Mouse (Mus musculus) limb, embryonic 13.5 days (tissue): ENCODE data around the gene Pccb. TPM values are rescaled to one million over a fixed set of nuclear protein-coding genes. Genes with fewer than 3 reads are reported as not detected.

Experiments
- ATAC-seq: fragments of 200-750 bp; cut with Nextera tagmentation; 2 replicates; pipeline ENCODE4 v1.8.0; 2017; ENCODE audit warnings: low read depth, moderate number of reproducible peaks, moderate TSS enrichment; ENCODE audit not compliant: low FRiP score
- H3K27ac ChIP-seq: fragments of 300-500 bp; sonication (generic); 2 replicates; pipeline ENCODE4 v1.5.1; 2015; ENCODE audit warnings: inconsistent platforms, mild to moderate bottlenecking, moderate library complexity
- H3K27me3 ChIP-seq: fragments of 300-500 bp; sonication (generic); 2 replicates; pipeline ENCODE4 v1.6.1; 2015; ENCODE audit warnings: mild to moderate bottlenecking, inconsistent platforms
- H3K36me3 ChIP-seq: fragments of 300-500 bp; sonication (generic); 2 replicates; pipeline ENCODE4 v1.6.1; 2015; ENCODE audit warnings: inconsistent platforms, mild to moderate bottlenecking, moderate library complexity
- H3K4me1 ChIP-seq: fragments of 300-500 bp; sonication (generic); 2 replicates; pipeline ENCODE4 v1.6.1; 2015; ENCODE audit warnings: inconsistent platforms
- H3K4me2 ChIP-seq: fragments of 300-500 bp; sonication (generic); replicated peaks from 2 replicates; pipeline ENCODE4 v1.6.1; 2015; ENCODE audit warnings: inconsistent platforms, mild to moderate bottlenecking, moderate library complexity
- H3K4me3 ChIP-seq: fragments of 300-500 bp; sonication (generic); 2 replicates; pipeline ENCODE4 v1.5.1; 2015; ENCODE audit warnings: moderate library complexity, mild to moderate bottlenecking, inconsistent platforms
- H3K9ac ChIP-seq: fragments of 300-500 bp; sonication (generic); 2 replicates; pipeline ENCODE4 v1.6.1; 2015; ENCODE audit warnings: mild to moderate bottlenecking, inconsistent platforms
- H3K9me3 ChIP-seq: fragments of 300-500 bp; sonication (generic); 2 replicates; pipeline ENCODE4 v1.6.1; 2016; ENCODE audit warnings: inconsistent platforms
- WGBS: fragments of 180-500 bp; shearing (Covaris S2); methylation state at CpG from one replicate; pipeline ENCODE4 v1.1.7; 2015; 5-methylcytosine and 5-hydroxymethylcytosine counted together
- polyA plus RNA-seq: library from polyadenylated mRNA; unstranded; fragments of >200 nt; fragmentation: Nextera tagmentation; extraction: Ambion mirVana; gene quantifications from 2 replicates; pipeline ENCODE4 v1.2.1, GENCODE M21; 2015

Gene Pccb
- polyA plus RNA-seq = 26.1 and 29.6 TPM in 2 replicates

GRCm38 (mm10) chr9:101034448-101035098, at the start of gene Pccb:
Gene Pccb, minus strand, starts transcription at chr9:101034898.
- Histone ChIP-seq H3K27ac (peak within 1 kb of the TSS; percentile 97), H3K27me3 (no peaks in the 10 kb centered on the region), H3K4me1 (peaks cover 12% of the 10 kb centered on the region), H3K4me3 (peak within 1 kb of the TSS; percentile 56), H3K9me3 (no peaks in the 10 kb centered on the region), H3K9ac (peak within 1 kb of the TSS; percentile 77), H3K4me2 (peak within 1 kb of the TSS; percentile 69), H3K36me3 (peaks cover 6% of the 10 kb centered on the region; the same call in 1 of the 2 replicates)
- ATAC-seq = peak; percentile 99
- under 1% methylated on average over 56 of the region's 61 CpGs for WGBS

GRCm38 (mm10) chr9:101083728-101084127, 49.0 kb upstream of the Pccb start:
- WGBS = 83% methylated on average over 3 of the region's 3 CpGs
- Histone ChIP-seq H3K27me3 (no peaks in the 10 kb centered on the region), H3K4me3 (no peak overlapping the region), H3K4me2 (no peak overlapping the region), H3K9ac (no peak overlapping the region), H3K27ac (no peak overlapping the region), H3K9me3 (no peaks in the 10 kb centered on the region), H3K36me3 (peaks cover 15% of the 10 kb centered on the region), H3K4me1 (peaks cover 17% of the 10 kb centered on the region)
- ATAC-seq = no peak

GRCm38 (mm10) chr9:101080046-101080685, 45.5 kb upstream of the Pccb start:
- no peaks in the 10 kb centered on the region for H3K27me3 ChIP-seq
- no peak for ATAC-seq
- H3K27ac ChIP-seq = no peak overlapping the region
- peaks cover 34% of the 10 kb centered on the region for H3K4me1 ChIP-seq
- H3K9me3 ChIP-seq = no peaks in the 10 kb centered on the region
- H3K36me3 ChIP-seq = peaks cover 15% of the 10 kb centered on the region
- H3K9ac ChIP-seq = no peak overlapping the region
- no peak overlapping the region for H3K4me3 ChIP-seq
- 63% methylated on average over 3 of the region's 3 CpGs for WGBS
- peak overlapping the region; percentile 53; the same call in 1 of the 2 replicates for H3K4me2 ChIP-seq

GRCm38 (mm10) chr9:101078579-101078978, 43.9 kb upstream of the Pccb start:
- Histone ChIP-seq H3K4me2 (peak overlapping the region; percentile 53), H3K9me3 (no peaks in the 10 kb centered on the region)
- no peak for ATAC-seq

GRCm38 (mm10) chr9:101077486-101077885, 42.8 kb upstream of the Pccb start:
- Histone ChIP-seq H3K4me1 (peaks cover 37% of the 10 kb centered on the region), H3K4me3 (peak overlapping the region; percentile 99), H3K9ac (peak overlapping the region; percentile 99), H3K4me2 (peak overlapping the region; percentile 94), H3K27me3 (no peaks in the 10 kb centered on the region), H3K36me3 (0 out of 2 replicates have a peak, but pooled peaks cover 9% of the 10 kb centered on the region), H3K9me3 (no peaks in the 10 kb centered on the region), H3K27ac (no peak overlapping the region)
- no peak for ATAC-seq

More at GRCm38 (mm10) chr9:101078579-101078978, 43.9 kb upstream of the Pccb start:
- Histone ChIP-seq H3K9ac (no peak overlapping the region), H3K4me3 (peak overlapping the region; percentile 33), H3K36me3 (peaks cover 10% of the 10 kb centered on the region), H3K27me3 (no peaks in the 10 kb centered on the region), H3K4me1 (peaks cover 34% of the 10 kb centered on the region), H3K27ac (no peak overlapping the region)
- 82% methylated on average over 4 of the region's 4 CpGs for WGBS

GRCm38 (mm10) chr9:101076095-101076875, 41.6 kb upstream of the Pccb start:
- Histone ChIP-seq H3K9ac (peak overlapping the region; percentile 99), H3K27me3 (no peaks in the 10 kb centered on the region), H3K4me2 (peak overlapping the region; percentile 94), H3K4me1 (peaks cover 40% of the 10 kb centered on the region), H3K9me3 (no peaks in the 10 kb centered on the region), H3K36me3 (0 out of 2 replicates have a peak, but pooled peaks cover 4% of the 10 kb centered on the region), H3K27ac (no peak overlapping the region), H3K4me3 (peak overlapping the region; percentile 99)
- ATAC-seq = no peak
- WGBS = 1% methylated on average over 18 of the region's 18 CpGs

- under 1% methylated on average over 8 of the region's 8 CpGs for WGBS
- peak overlapping the region; percentile 99 for H3K4me3 ChIP-seq
- no peaks in the 10 kb centered on the region for H3K27me3 ChIP-seq
- H3K4me1 ChIP-seq = peaks cover 40% of the 10 kb centered on the region
- peak overlapping the region; percentile 94 for H3K4me2 ChIP-seq
- H3K9me3 ChIP-seq = no peaks in the 10 kb centered on the region
- ATAC-seq = no peak
- H3K27ac ChIP-seq = no peak overlapping the region
- H3K9ac ChIP-seq = peak overlapping the region; percentile 99
- 0 out of 2 replicates have a peak, but pooled peaks cover 4% of the 10 kb centered on the region for H3K36me3 ChIP-seq
Observed at GRCm38 (mm10) chr9:101075694-101076093, 41.0 kb upstream of the Pccb start.

- under 1% methylated on average over 25 of the region's 25 CpGs for WGBS
- H3K9ac ChIP-seq = peak overlapping the region; percentile 99
- peak overlapping the region; percentile 100 for H3K27ac ChIP-seq
- H3K4me2 ChIP-seq = peak overlapping the region; percentile 94
- peak overlapping the region; percentile 99 for H3K4me3 ChIP-seq
- 0 out of 2 replicates have a peak, but pooled peaks cover 4% of the 10 kb centered on the region for H3K36me3 ChIP-seq
- no peaks in the 10 kb centered on the region for H3K27me3 ChIP-seq
- H3K4me1 ChIP-seq = peaks cover 37% of the 10 kb centered on the region
- H3K9me3 ChIP-seq = no peaks in the 10 kb centered on the region
- no peak for ATAC-seq
Observed at GRCm38 (mm10) chr9:101075091-101075581, 40.4 kb upstream of the Pccb start.

GRCm38 (mm10) chr9:101074332-101075021, 39.8 kb upstream of the Pccb start:
- WGBS = under 1% methylated on average over 67 of the region's 100 CpGs
- Histone ChIP-seq H3K4me3 (peak overlapping the region; percentile 99), H3K36me3 (no peaks in the 10 kb centered on the region), H3K4me2 (peak overlapping the region; percentile 94), H3K4me1 (peaks cover 31% of the 10 kb centered on the region), H3K9me3 (no peaks in the 10 kb centered on the region), H3K27me3 (no peaks in the 10 kb centered on the region), H3K27ac (peak overlapping the region; percentile 100), H3K9ac (peak overlapping the region; percentile 99)
- peak; percentile 68 for ATAC-seq

GRCm38 (mm10) chr9:101073987-101074331, 39.3 kb upstream of the Pccb start, which contains the start of gene Msl2:
Gene Msl2, plus strand, starts transcription at chr9:101074101.
- 0% methylated on average over 27 of the region's 43 CpGs for WGBS
- Histone ChIP-seq H3K4me3 (peak within 1 kb of the TSS; percentile 99), H3K36me3 (no peaks in the 10 kb centered on the region), H3K27me3 (no peaks in the 10 kb centered on the region), H3K9me3 (no peaks in the 10 kb centered on the region), H3K27ac (peak within 1 kb of the TSS; percentile 100), H3K4me2 (peak within 1 kb of the TSS; percentile 94), H3K4me1 (peaks cover 25% of the 10 kb centered on the region), H3K9ac (peak within 1 kb of the TSS; percentile 99)
- ATAC-seq = peak; percentile 72
